Mouse (Mus musculus): ENCODE measurements around the gene Klhl8.
A peak's percentile ranks its signal among the peaks of the same experiment; 100 is the strongest.

Klhl8 gene

DNA sequence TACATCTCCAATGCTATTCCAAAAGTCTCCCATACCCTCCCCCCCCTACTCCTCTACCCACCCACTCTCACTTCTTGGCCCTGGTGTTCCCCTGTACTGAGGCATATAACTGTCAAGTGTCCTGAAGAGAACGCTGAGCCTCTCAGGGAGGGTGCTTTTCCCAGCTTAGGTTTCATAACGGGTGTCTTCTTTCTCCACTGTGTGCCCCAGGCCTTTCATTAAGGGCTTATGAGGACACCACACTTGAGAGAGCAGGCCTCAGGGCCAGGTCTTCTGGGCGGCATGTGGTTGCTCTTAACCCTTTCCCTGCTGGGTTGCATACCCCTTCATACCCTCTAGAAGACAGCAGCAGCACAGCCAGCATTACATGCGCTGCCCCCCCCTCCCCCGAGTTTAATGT, 64.5 kb downstream of the Klhl8 start:
- no peak for DNase-seq (ENCODE audit: extremely low spot score, low spot score)

GRCm38 (mm10) chr5:103846154-103846551, 64.9 kb downstream of the Klhl8 start:
- DNase-seq (ENCODE audit: extremely low spot score, low spot score): no peak

DNA sequence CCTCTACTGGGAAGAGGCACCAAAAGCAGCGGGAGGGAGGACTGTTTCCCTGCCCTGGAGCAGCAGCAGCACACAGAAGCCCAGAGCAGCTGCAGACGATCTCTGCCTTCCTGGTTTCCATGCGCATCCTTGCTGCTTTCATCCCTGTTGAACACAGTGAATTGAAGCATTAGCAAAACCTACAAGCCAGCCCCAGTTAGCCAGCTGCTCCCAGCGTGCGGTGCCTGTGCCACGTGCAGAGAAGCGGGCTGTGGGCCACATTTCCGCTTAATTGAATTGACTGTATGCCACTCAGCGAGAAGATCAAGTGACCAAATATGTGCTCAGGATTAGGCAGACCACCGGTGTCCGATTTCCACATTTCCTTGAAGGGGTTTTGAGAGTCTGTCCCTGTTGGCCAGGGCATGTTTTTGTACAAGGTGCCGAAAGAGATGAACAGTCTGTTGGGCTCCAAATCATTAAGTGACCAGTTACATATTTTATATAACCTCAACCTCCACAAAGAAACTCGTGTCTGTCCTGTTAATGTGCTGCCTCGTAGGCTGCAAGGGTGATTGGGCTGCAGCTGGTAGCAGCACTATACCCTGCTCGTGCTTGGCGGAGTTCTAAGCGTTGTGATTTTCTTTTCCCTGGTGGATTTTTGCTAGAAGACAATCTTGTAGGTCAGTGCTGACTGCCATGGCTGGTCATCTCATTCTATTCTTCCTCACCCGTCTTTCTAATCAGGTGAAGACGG, 65.5 kb downstream of the Klhl8 start:
- no peak for DNase-seq (ENCODE audit: extremely low spot score, low spot score)

DNA sequence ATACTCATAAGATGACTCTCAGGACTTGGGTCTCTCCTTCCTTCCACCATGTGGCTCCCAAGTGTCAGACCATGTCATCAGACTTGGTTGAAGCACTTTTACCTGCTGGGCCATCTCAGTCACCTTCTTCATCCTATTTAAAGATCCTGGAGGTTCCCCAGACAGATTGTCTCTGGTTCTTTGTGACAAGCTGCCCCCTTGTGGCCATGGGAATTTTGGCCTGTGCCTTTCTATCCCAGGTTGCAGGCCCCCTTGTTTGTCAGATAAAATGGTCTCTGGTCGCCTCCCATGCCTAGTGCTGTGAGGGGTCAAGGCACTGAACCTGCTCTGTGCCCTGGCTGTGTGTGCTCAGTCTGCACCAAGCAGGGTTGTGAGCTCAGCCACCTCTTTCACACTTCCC, 67.1 kb downstream of the Klhl8 start:
- DNase-seq (ENCODE audit: extremely low spot score, low spot score): peak; percentile 55

- no peak for DNase-seq (ENCODE audit: extremely low spot score, low spot score)
Observed at GRCm38 (mm10) chr5:103839265-103839626, 71.8 kb downstream of the Klhl8 start.

DNA sequence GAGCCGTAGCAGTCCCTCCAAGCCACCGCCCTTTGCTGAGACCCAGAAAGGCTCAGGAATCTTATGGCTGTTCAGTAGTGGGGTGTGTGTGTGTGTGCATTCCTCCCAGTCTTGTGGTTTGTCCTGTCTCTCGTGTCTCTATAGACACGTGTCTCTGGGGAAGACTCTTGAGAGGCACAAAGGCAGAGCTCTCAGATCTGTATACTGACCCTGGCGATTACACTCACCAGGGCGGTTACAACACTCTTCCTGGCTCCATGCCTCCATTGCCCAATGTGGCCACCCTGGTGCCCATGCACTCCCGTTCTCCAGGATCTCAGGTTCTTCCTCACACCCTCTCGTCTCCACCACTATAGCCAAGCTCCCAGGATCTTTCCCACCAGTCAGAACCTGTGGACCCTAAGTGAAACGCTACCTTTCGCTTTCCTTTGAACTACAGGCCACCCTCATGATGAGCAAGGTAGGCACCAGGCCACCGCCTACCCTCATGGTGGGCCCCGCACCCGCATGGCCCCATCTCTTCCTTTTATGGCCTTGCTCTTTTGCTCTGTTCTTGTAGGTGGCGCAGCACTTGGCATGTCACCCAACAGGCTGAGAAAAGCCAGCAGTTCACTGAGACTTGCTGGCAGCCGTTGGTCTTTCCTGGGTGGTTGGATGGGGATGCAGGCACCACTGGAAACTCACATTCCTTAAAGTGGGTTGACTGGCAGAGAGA, 72.4 kb downstream of the Klhl8 start:
- DNase-seq (ENCODE audit: extremely low spot score, low spot score): no peak

- DNase-seq (ENCODE audit: extremely low spot score, low spot score): no peak
Observed at GRCm38 (mm10) chr5:103836148-103836784, 74.8 kb downstream of the Klhl8 start.

DNA sequence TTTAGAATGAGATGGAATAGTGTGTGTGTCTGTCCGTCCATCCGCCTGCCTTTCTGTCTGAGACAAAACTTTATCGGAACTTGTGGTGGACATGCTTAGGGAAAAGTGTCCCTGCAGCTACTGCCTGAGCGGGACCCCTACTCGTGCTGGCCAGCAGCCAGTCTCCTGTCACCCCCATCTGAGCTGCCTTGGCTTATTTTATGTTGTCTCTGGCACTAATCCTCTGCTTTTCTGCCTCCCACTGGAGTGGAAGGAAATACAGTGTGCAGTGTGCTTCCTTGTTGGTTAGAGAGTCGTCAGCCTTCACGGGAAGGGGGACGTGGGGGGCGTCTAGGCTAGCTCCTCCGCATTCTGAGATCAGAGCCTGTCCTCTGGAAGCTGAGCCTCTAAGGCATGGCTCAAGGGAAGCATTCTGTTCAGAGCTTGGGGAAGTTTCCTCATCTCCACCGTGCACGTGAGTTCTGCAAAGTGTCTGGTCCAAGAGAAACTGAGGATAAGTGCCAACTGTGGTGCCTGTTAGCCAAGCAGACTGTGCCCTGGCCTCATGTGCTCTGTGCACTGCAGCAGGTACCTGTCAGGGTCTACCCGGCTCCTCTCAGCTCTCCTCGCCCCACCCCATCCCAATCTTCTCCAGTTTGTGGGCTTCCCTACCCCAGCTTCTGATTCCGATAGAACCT, 75.5 kb downstream of the Klhl8 start:
- DNase-seq (ENCODE audit: extremely low spot score, low spot score): no peak

- no peak for DNase-seq (ENCODE audit: extremely low spot score, low spot score)
Observed at GRCm38 (mm10) chr5:103830886-103831285, 80.2 kb downstream of the Klhl8 start.

GRCm38 (mm10) chr5:103829158-103829557, 81.9 kb downstream of the Klhl8 start:
- DNase-seq (ENCODE audit: extremely low spot score, low spot score): no peak

DNA sequence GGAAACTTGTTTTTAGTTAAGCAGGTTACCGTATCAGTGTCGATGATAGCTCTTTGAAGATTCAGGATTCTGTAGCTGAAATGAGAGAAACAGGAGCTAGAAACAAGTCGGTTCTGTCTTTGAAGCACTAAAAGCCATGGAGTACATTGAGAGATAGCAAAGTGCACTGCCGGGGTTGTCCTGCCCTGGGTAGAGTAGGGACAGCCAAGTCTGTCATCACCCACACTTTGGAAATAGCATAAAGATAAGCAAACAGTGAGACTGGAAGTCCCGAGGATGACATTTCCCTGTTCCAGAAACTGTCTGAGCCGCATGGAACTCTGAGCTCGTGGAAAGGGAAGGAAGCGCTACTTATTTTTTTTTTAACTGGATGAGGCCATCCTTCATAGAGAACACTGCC, 82.3 kb downstream of the Klhl8 start:
- DNase-seq (ENCODE audit: extremely low spot score, low spot score): no peak

DNA sequence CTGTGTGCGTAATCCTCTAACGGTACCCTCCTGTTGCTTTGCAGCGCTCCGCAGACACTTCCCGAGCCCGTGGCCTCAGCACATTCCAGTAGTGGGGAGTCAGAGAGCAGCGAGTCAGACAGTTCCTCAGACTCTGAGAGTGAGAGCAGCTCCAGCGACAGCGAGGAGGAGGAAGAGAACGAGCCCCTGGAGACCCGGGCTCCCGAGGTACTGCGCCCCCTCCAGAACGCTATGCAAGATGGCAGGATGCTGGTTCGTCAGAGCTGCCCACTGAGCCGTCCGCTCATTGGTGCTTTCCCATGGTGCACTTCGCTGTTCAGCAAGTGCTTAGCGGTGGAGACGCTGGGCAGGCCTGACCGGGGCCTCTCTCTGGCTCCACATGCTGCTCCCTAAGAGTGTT, 82.8 kb downstream of the Klhl8 start:
- no peak for DNase-seq (ENCODE audit: extremely low spot score, low spot score)

GRCm38 (mm10) chr5:103822949-103823348, 88.1 kb downstream of the Klhl8 start:
- DNase-seq (ENCODE audit: extremely low spot score, low spot score): no peak

DNA sequence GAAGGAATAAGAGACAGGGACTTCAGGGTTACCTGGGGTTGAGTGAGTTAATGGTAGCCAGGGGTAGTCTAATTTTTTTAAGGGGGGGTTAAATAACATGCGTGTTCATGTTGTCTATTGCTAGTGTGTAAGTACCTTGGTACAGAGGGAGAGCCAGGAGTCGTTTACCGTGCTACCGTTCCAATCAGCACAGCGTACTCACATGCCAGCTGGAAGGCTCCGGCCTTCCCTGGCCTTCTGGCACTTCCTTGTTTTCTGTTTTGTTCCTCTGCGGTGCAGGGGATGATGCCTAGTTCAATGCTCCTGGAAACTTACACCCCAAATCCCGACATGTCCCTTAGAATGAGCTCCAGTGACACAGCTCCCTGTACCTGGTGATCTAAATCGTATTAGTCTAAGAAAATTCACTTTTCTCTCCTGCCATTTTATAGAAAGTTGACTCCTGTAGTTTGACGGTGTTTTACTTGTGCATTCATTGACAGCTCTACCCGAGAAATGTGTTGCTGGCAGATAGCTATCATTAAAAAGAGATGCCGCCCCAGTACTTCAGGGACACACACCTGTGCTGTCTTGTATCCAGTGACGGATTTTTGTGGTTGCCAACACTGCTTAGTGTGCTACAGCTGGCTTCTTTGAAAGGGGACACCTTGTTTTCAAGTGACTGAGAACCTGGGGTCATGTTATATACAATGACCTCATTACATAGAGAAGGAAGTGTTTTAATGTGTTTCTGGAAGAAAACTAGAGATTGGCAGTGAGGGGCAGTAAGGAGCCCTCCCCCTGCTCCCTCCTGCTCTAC, 89.4 kb downstream of the Klhl8 start:
- no peak for DNase-seq (ENCODE audit: extremely low spot score, low spot score)

GRCm38 (mm10) chr5:103821062-103821461, 90.0 kb downstream of the Klhl8 start:
- DNase-seq (ENCODE audit: extremely low spot score, low spot score): no peak

- DNase-seq (ENCODE audit: extremely low spot score, low spot score): no peak
Observed at GRCm38 (mm10) chr5:103819674-103820073, 91.4 kb downstream of the Klhl8 start.

GRCm38 (mm10) chr5:103818602-103819001, 92.5 kb downstream of the Klhl8 start:
- DNase-seq (ENCODE audit: extremely low spot score, low spot score): no peak

DNA sequence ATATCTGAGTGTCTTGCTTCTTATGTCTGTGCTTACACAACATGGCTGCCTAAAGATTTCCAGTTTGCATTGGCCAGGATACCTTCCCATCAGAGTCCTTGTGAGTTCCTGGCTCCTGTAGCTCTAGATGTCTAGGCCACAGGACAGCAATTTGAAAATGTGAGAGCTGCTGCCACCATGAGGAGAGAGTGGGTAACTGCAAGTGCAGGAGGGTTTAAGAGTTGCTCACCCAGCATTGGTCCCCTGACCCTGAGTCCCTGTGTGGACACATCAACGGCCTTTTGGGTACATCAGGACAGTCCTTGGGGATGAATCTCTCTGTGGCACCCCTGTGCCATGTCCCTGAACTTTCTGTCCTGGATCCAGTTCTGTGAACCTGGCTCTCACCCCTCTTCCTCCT, 93.3 kb downstream of the Klhl8 start:
- peak; percentile 75 for DNase-seq (ENCODE audit: extremely low spot score, low spot score)

DNA sequence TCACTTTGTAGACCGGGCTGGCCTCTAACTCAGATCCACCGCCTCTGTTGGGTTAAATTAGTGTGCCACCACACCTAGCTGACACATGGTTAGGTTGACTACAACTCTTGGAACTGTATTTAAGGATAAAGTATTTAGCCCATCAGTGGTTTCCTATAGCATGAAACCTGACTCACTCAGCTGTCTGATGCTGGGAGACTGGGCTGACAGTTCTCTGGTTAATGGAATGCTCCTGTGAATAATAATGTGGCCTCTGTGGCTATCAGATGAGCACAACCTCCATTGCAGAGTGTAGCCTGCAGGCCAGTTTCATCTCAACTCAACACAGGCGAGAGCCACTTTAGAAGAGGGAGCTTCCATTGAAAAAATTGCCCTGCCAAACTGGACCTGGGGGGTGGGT, 94.3 kb downstream of the Klhl8 start:
- no peak for DNase-seq (ENCODE audit: extremely low spot score, low spot score)

DNA sequence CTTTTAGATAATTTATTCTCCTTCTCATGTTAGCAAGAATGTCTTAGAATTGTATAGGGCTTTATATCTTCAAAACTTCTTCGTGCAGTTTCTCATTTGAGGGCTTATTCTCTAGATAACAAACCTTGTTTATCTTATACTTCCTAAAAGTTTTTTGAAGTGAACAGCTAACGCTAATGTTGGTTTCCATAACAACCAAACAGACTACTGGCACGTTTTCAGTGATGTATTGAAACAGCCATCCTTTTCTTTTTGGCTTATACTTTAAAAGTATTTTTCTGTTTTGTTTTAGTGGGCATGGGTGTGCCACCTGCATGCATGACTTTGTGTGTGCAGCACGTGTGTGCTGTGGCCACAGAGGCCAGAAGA, 95.8 kb downstream of the Klhl8 start:
- DNase-seq (ENCODE audit: extremely low spot score, low spot score): no peak

GRCm38 (mm10) chr5:103814551-103815248, 96.4 kb downstream of the Klhl8 start:
- DNase-seq (ENCODE audit: extremely low spot score, low spot score): no peak

All from neural tube, embryonic 10.5 days (tissue).